ENCODE assay signal across 11 mouse cellular contexts in the genomic region with DNA sequence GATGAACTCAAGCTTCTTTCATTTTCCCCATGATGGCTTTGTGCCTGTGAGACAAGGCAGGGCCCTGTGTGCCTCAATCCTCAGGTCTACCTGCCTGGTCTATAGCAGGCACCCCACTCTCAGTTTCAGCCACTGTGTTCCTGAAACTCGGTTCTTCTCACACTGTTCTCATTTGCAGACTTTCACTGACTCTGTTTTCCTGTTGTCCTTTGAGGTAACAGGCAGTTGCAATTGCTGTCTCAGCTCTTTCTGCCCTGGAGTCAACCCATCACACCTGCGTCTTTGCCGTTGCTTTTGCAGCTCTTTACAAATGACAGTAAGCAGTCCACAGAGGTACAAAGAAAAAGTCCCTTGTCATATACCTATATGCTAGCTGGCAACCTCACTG. TPM values are rescaled to one million over a fixed set of nuclear protein-coding genes. Genes with fewer than 3 reads are reported as not detected.
DNase-seq lines count a peak whose midpoint lies in the region; ATAC-seq and TF ChIP-seq lines count a peak whose summit lies in the region.
"Had no signal": no experiment of that assay in that cellular context is flagged by ENCODE, and none has a peak within 500 bp of the region (broad histone marks: within the 10 kb centered on the region; RNA-seq: fewer than 3 reads in every experiment).

No protein-coding gene starts in this region.

- no peak overlapping the region for H3K4me3 ChIP-seq in heart, postnatal 0 days (ENCODE audit: low read depth, low read length)
- no peak overlapping the region for H3K4me3 ChIP-seq in lung, embryonic 14.5 days (ENCODE audit: low read depth, low read length)
- H3K4me3 ChIP-seq in stomach, embryonic 15.5 days (replicated peaks) = no peak overlapping the region

- H3K4me2 ChIP-seq in heart, postnatal 0 days (ENCODE audit: low read depth, low read length) = no peak overlapping the region
- H3K4me2 ChIP-seq in lung, embryonic 14.5 days = no peak overlapping the region
- H3K4me2 ChIP-seq in stomach, embryonic 15.5 days = no peak overlapping the region

- no peak for TF ChIP-seq EP300 in heart, postnatal 0 days (IDR thresholded peaks at IDR 0.05; ENCODE audit: low read depth)

- peak overlapping the region; percentile 43; the same call in 1 of the 2 replicates for H3K27ac ChIP-seq in heart, postnatal 0 days (ENCODE audit: low read depth)
- peak overlapping the region; percentile 67; the same call in 1 of the 2 replicates for H3K27ac ChIP-seq in lung, embryonic 14.5 days (ENCODE audit: low read depth)
- peak overlapping the region; percentile 63; the same call in 1 of the 2 replicates for H3K27ac ChIP-seq in stomach, embryonic 15.5 days

- ATAC-seq in heart, postnatal 0 days (ENCODE audit: insufficient read depth, low read depth) = no peak
- no peak for ATAC-seq in lung, embryonic 14.5 days (ENCODE audit: insufficient read depth)
- ATAC-seq in stomach, embryonic 15.5 days (ENCODE audit: insufficient read depth, low FRiP score, low read depth) = no peak

- H3K36me3 ChIP-seq in heart, postnatal 0 days (replicated peaks; ENCODE audit: control insufficient read depth, insufficient read depth, low read length) = no peaks in the 10 kb centered on the region
- no peaks in the 10 kb centered on the region for H3K36me3 ChIP-seq in lung, embryonic 14.5 days (ENCODE audit: insufficient read depth)
- no peaks in the 10 kb centered on the region for H3K36me3 ChIP-seq in stomach, embryonic 15.5 days

- no peaks in the 10 kb centered on the region for H3K27me3 ChIP-seq in heart, postnatal 0 days (ENCODE audit: control insufficient read depth, insufficient read depth, low read length)
- no peaks in the 10 kb centered on the region for H3K27me3 ChIP-seq in lung, embryonic 14.5 days (ENCODE audit: insufficient read depth, low read length)
- H3K27me3 ChIP-seq in stomach, embryonic 15.5 days (replicated peaks) = no peaks in the 10 kb centered on the region

- TF ChIP-seq CTCF in heart, postnatal 0 days (IDR thresholded peaks at IDR 0.05; ENCODE audit: low read depth) = no peak
- TF ChIP-seq CTCF in lung, embryonic 14.5 days (IDR thresholded peaks at IDR 0.05; ENCODE audit: low read depth) = no peak

- no peak overlapping the region for H3K9ac ChIP-seq in heart, postnatal 0 days (replicated peaks; ENCODE audit: low read depth, low read length)
- no peak overlapping the region for H3K9ac ChIP-seq in lung, embryonic 14.5 days
- no peak overlapping the region for H3K9ac ChIP-seq in stomach, embryonic 15.5 days

- peaks cover 5% of the 10 kb centered on the region; the same call in 1 of the 2 replicates for H3K4me1 ChIP-seq in heart, postnatal 0 days (ENCODE audit: control insufficient read depth, insufficient read depth)
- H3K4me1 ChIP-seq in lung, embryonic 14.5 days (ENCODE audit: insufficient read depth) = peaks cover 23% of the 10 kb centered on the region
- peaks cover 25% of the 10 kb centered on the region for H3K4me1 ChIP-seq in stomach, embryonic 15.5 days

- no peaks in the 10 kb centered on the region for H3K9me3 ChIP-seq in heart, postnatal 0 days (replicated peaks; ENCODE audit: control insufficient read depth, low read length)
- no peaks in the 10 kb centered on the region for H3K9me3 ChIP-seq in lung, embryonic 14.5 days (ENCODE audit: low read depth, low read length)
- H3K9me3 ChIP-seq in stomach, embryonic 15.5 days = no peaks in the 10 kb centered on the region

- DNase-seq in heart, postnatal 0 days (ENCODE audit: low spot score) = no peak
- DNase-seq in heart, postnatal 25 days (ENCODE audit: low spot score) = no peak
- no peak for DNase-seq in lung, embryonic 14.5 days
- DNase-seq in lung, adult 18-20 months = no peak
- no peak for DNase-seq in cerebellum, postnatal 25 days
- DNase-seq in adrenal gland, adult 8-10 months = no peak
- no peak for DNase-seq in urinary bladder, postnatal 25 days (ENCODE audit: low spot score)
- DNase-seq: kidney, postnatal 14 days; liver; retina, postnatal 1 day had no signal

- WGBS in heart, postnatal 0 days = 77% methylated on average over 3 of the region's 3 CpGs
- 76% methylated on average over 3 of the region's 3 CpGs for WGBS in lung, embryonic 14.5 days
- 84% methylated on average over 3 of the region's 3 CpGs for WGBS in stomach, embryonic 15.5 days

- intact Hi-C loops in heart, postnatal 25 days (cut with DNase I) = no loop called here

RNA-seq across cellular contexts. Expression of gene Sesn3, which starts 26.7 kb away (rescaled TPM):
- total RNA-seq in heart, postnatal 0 days (2014; rRNA removed; ENCODE audit: low replicate concordance) = 8.1 and 17.0 TPM in 2 replicates
- polyA plus RNA-seq in heart, postnatal 0 days (2015; fragmentation: Nextera tagmentation; extraction: Ambion mirVana) = 5.7 and 6.8 TPM in 2 replicates
- 10 to 100 TPM; 23.3 to 24.6 TPM for total RNA-seq in heart, postnatal 25 days (2021)
- 23.1 and 23.5 TPM in 2 replicates for polyA plus RNA-seq in lung, embryonic 14.5 days (2014; fragmentation: Nextera tagmentation; extraction: Ambion mirVana)
- 13.2 and 14.7 TPM in 2 replicates for polyA plus RNA-seq in stomach, embryonic 15.5 days (2015; fragmentation: Nextera tagmentation; extraction: Ambion mirVana)
- total RNA-seq in adrenal gland, adult 8-10 months (2022) = 10 to 100 TPM; 90.4 to 92.4 (median 91.1) TPM
